Mouse (Mus musculus): ENCODE results near the gene Stard3nl. TPM values are rescaled to one million over a fixed set of nuclear protein-coding genes. Genes with fewer than 3 reads are reported as not detected.

Gene Stard3nl
- total and polyA plus RNA-seq, 3 experiments: 25.2 to 35.3 (median 30.5) TPM

DNA sequence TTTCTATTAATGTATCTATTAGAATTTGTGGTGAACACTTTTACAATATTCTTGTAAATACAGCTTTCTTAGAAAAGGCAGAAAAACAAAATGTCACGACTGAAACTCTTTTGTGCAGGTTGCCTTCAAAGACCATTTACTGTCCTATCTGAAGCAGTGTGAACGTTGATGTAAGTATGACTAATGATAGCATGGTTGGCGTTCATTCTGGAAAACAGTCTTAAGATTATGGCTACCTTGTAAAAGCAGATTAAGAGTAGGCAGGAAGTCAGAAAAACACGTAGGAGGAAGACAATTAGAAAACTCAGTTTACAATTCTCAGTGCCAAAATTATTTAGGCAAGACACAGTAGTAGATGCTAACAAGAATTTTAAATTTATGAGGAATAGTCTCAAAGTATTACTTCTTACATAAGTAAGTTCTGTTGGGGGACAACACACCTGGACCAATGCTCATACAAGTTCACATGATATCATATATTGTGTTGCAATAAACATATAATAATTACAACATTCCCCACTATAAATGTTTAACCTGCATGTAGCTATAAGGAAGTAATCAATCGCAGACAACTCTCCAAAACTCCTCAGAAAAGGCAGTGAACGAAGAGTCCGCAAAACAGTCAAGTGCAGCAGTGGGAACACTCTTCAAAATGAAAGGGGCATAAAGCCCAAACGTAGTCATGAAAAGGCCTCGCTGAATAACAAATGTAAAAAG is 14.3 kb downstream of the Stard3nl start:
- no peak for DNase-seq (ENCODE audit: extremely low read depth)
- TF ChIP-seq ZMIZ1 (IDR thresholded peaks at IDR 0.05; ENCODE audit: low read depth, low read length): no peak
- TF ChIP-seq JUND (conservative IDR thresholded peaks at IDR 0.05; ENCODE audit: low read depth, low read length): no peak
- TF ChIP-seq POLR2AphosphoS2 (IDR thresholded peaks at IDR 0.05; ENCODE audit: low read depth, low read length): no peak
- TF ChIP-seq NELFE (IDR thresholded peaks at IDR 0.05; ENCODE audit: low read depth, low read length): no peak
- no peak for TF ChIP-seq CHD1 (IDR thresholded peaks at IDR 0.05; ENCODE audit: low read depth, low read length)
- TF ChIP-seq EP300 (IDR thresholded peaks at IDR 0.05; ENCODE audit: low read length): no peak
- TF ChIP-seq ZKSCAN1 (IDR thresholded peaks at IDR 0.05; ENCODE audit: borderline replicate concordance, low read depth, low read length): no peak
- no peak for TF ChIP-seq MEF2A (IDR thresholded peaks at IDR 0.05; ENCODE audit: borderline replicate concordance, low read depth, low read length)
- no peak for TF ChIP-seq E2F4 (IDR thresholded peaks at IDR 0.05; ENCODE audit: insufficient replicate concordance, low read depth, low read length)
- TF ChIP-seq POLR2A (IDR thresholded peaks at IDR 0.05; ENCODE audit: low read depth, low read length): no peak
- no peak for TF ChIP-seq USF2 (conservative IDR thresholded peaks at IDR 0.05; ENCODE audit: low read depth, low read length)
- TF ChIP-seq TBP (conservative IDR thresholded peaks at IDR 0.05; ENCODE audit: low read depth, low read length): no peak
- no peak for TF ChIP-seq ETS1 (conservative IDR thresholded peaks at IDR 0.05; ENCODE audit: low read depth, low read length)
- no peak for TF ChIP-seq MXI1 (IDR thresholded peaks at IDR 0.05; ENCODE audit: low read depth, low read length)
- TF ChIP-seq RAD21 (IDR thresholded peaks at IDR 0.05; ENCODE audit: low read depth, low read length): no peak
- TF ChIP-seq RCOR1 (conservative IDR thresholded peaks at IDR 0.05; ENCODE audit: low read depth, low read length): no peak
- TF ChIP-seq MYC (IDR thresholded peaks at IDR 0.05; ENCODE audit: low read depth, low read length): no peak
- TF ChIP-seq SMC3 (IDR thresholded peaks at IDR 0.05; ENCODE audit: low read depth, low read length): no peak
- Histone ChIP-seq H3K9ac (ENCODE audit: insufficient read depth, low read depth) (no peak overlapping the region), H3K4me3 (replicated peaks in 1 of 3; ENCODE audit: low read depth in 2 of 3, low read length in 2 of 3, poor library complexity in 1 of 3) (no peak overlapping the region), H3K36me3 (replicated peaks in 1 of 2; ENCODE audit: control insufficient read depth in 1 of 2, insufficient read depth in 1 of 2, low read length in 1 of 2) (peaks cover 2 to 13% of the 10 kb centered on the region in 2 experiments), H3K9me3 (replicated peaks; ENCODE audit: low read length) (no peaks in the 10 kb centered on the region), H3K27me3 (replicated peaks) (no peaks in the 10 kb centered on the region), H3K4me2 (ENCODE audit: insufficient read depth, low read depth, poor library complexity, severe bottlenecking) (no peak overlapping the region), H3K27ac (ENCODE audit: insufficient read depth, low read depth) (no peak overlapping the region), H3K79me2 (replicated peaks; ENCODE audit: control insufficient read depth, extremely low read depth, insufficient read depth, poor library complexity, severe bottlenecking) (no peaks in the 10 kb centered on the region), H3K4me1 (ENCODE audit: control insufficient read depth in 1 of 2, insufficient read depth in 2 of 2) (peaks cover 3 to 10% of the 10 kb centered on the region in 2 experiments)
- dilution Hi-C loops (cut with MboI; ENCODE audit: extremely low pct_ligation_motif_present, extremely low pct_unique_long_range_greater_than_20kb, low sequenced_read_pairs) (no loop called here), in situ Hi-C loops (cut with MboI; ENCODE audit: low pct_ligation_motif_present, low pct_unique_long_range_greater_than_20kb, low sequenced_read_pairs) (no loop called here)

DNA sequence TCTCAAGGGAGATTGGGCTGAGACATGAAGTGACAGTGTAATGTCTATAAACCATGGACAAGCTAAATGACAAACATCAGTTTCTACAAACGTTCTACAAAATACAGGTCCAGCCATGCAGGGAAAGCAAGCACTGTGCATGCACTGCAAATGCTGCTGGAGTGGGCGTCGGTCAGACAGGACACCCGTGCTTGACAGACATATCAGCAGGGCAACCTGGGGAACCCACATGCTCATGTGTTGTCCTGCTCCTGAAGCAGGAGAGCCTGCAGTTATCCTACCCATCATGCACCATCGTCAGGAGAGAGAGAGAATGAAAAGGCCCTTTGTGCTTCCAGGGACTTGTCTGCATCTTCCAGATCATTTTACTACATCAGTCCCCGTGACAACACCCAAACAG is 16.3 kb downstream of the Stard3nl start:
- no peaks in the 10 kb centered on the region for H3K9me3 ChIP-seq (replicated peaks; ENCODE audit: low read length)
- no peak for TF ChIP-seq HCFC1 (IDR thresholded peaks at IDR 0.05; ENCODE audit: low read depth, low read length)
- no peak for TF ChIP-seq PAX5 (IDR thresholded peaks at IDR 0.05; ENCODE audit: low read length)
- no peak for TF ChIP-seq KAT2A (IDR thresholded peaks at IDR 0.05; ENCODE audit: insufficient replicate concordance, low read length)
- TF ChIP-seq MEF2A (IDR thresholded peaks at IDR 0.05; ENCODE audit: borderline replicate concordance, low read depth, low read length): no peak
- TF ChIP-seq NRF1 (IDR thresholded peaks at IDR 0.05; ENCODE audit: low read depth, low read length): no peak
- no peak for TF ChIP-seq UBTF (IDR thresholded peaks at IDR 0.05; ENCODE audit: low read depth, low read length)
- no peak for TF ChIP-seq E2F4 (IDR thresholded peaks at IDR 0.05; ENCODE audit: insufficient replicate concordance, low read depth, low read length)
- no peak for TF ChIP-seq RAD21 (IDR thresholded peaks at IDR 0.05; ENCODE audit: low read depth, low read length)
- no peak for TF ChIP-seq USF1 (IDR thresholded peaks at IDR 0.05; ENCODE audit: low read depth, low read length)
- no peak for TF ChIP-seq IRF4 (IDR thresholded peaks at IDR 0.05; ENCODE audit: low read depth, low read length)
- no peak for TF ChIP-seq ZC3H11A (IDR thresholded peaks at IDR 0.05; ENCODE audit: low read depth, low read length)
- TF ChIP-seq MAZ (IDR thresholded peaks at IDR 0.05; ENCODE audit: low read depth, low read length): no peak
- TF ChIP-seq ZNF384 (IDR thresholded peaks at IDR 0.05; ENCODE audit: low read depth, low read length): no peak
- TF ChIP-seq MXI1 (IDR thresholded peaks at IDR 0.05; ENCODE audit: low read depth, low read length): no peak
- no peak for TF ChIP-seq POLR2A (IDR thresholded peaks at IDR 0.05; ENCODE audit: low read depth, low read length)
- no peak for TF ChIP-seq ZMIZ1 (IDR thresholded peaks at IDR 0.05; ENCODE audit: low read depth, low read length)
- no peak for TF ChIP-seq BHLHE40 (IDR thresholded peaks at IDR 0.05; ENCODE audit: low read depth, low read length)
- no peak for TF ChIP-seq ZKSCAN1 (IDR thresholded peaks at IDR 0.05; ENCODE audit: borderline replicate concordance, low read depth, low read length)
- TF ChIP-seq ETS1 (conservative IDR thresholded peaks at IDR 0.05; ENCODE audit: low read depth, low read length): no peak
- no peak overlapping the region for H3K27ac ChIP-seq (ENCODE audit: insufficient read depth, low read depth)
- no peak overlapping the region for H3K9ac ChIP-seq (ENCODE audit: insufficient read depth, low read depth)
- dilution Hi-C loops (cut with MboI; ENCODE audit: extremely low pct_ligation_motif_present, extremely low pct_unique_long_range_greater_than_20kb, low sequenced_read_pairs): no loop called here
- H3K79me2 ChIP-seq (replicated peaks; ENCODE audit: control insufficient read depth, extremely low read depth, insufficient read depth, poor library complexity, severe bottlenecking): no peaks in the 10 kb centered on the region
- peaks cover 3 to 19% of the 10 kb centered on the region in 2 experiments for H3K36me3 ChIP-seq (replicated peaks in 1 of 2; ENCODE audit: control insufficient read depth in 1 of 2, insufficient read depth in 1 of 2, low read length in 1 of 2)
- in situ Hi-C loops (cut with MboI; ENCODE audit: low pct_ligation_motif_present, low pct_unique_long_range_greater_than_20kb, low sequenced_read_pairs): no loop called here
- H3K4me2 ChIP-seq (ENCODE audit: insufficient read depth, low read depth, poor library complexity, severe bottlenecking): no peak overlapping the region
- peaks cover 3 to 10% of the 10 kb centered on the region in 2 experiments for H3K4me1 ChIP-seq (ENCODE audit: control insufficient read depth in 1 of 2, insufficient read depth in 2 of 2)
- no peak for DNase-seq (ENCODE audit: extremely low read depth)
- H3K27me3 ChIP-seq (replicated peaks): no peaks in the 10 kb centered on the region
- no peak overlapping the region for H3K4me3 ChIP-seq (replicated peaks in 1 of 3; ENCODE audit: low read depth in 2 of 3, low read length in 2 of 3, poor library complexity in 1 of 3)
